Mouse (Mus musculus): ENCODE measurements around the gene Slc35f5. TPM values are rescaled to one million over a fixed set of nuclear protein-coding genes. Genes with fewer than 3 reads are reported as not detected.
A peak's percentile ranks its signal among the peaks of the same experiment; 100 is the strongest.
"Not testable (repeated sequence)": the region's sequence is repeated elsewhere in the genome, so short reads cannot be mapped to it uniquely, and the experiment has no call there.

The Slc35f5 gene
- polyA plus RNA-seq (2016; fragmentation: Nextera tagmentation; extraction: Ambion mirVana), result 34.3 and 36.4 TPM in 2 replicates

DNA sequence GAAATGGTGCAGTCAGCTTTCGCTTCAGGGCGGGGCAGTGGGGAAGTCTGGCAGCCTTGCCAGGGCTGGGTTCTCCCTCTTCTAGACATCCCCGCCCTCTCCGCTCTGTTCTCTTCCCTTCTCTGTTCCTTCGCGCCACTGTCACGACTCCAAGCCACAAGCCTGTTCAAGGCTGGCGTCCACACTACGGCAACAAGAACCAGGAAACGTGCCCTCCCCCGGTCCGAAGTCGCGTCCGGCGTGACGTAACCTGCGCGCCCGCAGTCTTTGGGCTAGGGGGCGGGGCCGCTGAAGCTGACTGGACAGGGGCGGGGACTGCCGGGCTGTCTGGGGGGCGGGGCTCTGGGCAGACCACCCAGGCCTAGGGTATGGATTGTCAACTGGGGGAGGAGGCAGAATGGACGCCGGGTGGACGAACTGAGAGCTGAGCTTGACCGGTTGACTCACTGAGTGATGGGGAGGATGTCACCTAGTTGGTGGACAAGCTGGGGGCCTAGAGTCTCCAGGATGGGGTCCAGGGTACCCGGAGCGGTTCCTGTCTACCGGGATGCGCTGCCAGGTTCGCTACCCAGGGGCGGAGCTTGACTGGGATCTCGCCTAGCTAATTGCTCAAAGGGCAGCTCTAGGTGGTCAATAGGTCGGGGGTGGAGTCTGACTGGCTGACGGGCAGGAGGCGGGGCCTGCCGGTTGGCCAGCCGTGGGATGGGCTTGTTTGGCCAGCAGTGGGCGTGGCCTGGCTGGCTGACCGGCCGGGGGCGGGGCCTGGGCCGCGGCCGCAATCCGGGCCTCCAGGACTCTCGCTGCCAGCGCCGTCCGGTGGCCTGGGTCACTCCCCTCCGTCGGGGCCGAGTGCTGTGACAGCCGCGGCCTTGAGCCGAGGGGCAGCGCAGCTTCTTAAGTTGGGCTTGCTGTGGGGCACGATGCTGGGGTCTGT, at the start of gene Slc35f5:
Slc35f5 (plus strand) TSS at position 337 of the 934 bp plus-strand sequence.
- Histone ChIP-seq H3K27me3 (no peaks in the 10 kb centered on the region), H3K36me3 (no peaks in the 10 kb centered on the region), H3K4me1 (peaks cover 7% of the 10 kb centered on the region), H3K9ac (peak within 1 kb of the TSS; percentile 90), H3K27ac (peak within 1 kb of the TSS; percentile 88), H3K4me3 (peak within 1 kb of the TSS; percentile 85), H3K9me3 (replicated peaks) (no peaks in the 10 kb centered on the region), H3K4me2 (replicated peaks) (peak within 1 kb of the TSS; percentile 77)
- under 1% methylated on average over 61 of the region's 61 CpGs for whole genome bisulfite sequencing
- peak; percentile 97 for ATAC-seq (ENCODE audit: low FRiP score)

DNA sequence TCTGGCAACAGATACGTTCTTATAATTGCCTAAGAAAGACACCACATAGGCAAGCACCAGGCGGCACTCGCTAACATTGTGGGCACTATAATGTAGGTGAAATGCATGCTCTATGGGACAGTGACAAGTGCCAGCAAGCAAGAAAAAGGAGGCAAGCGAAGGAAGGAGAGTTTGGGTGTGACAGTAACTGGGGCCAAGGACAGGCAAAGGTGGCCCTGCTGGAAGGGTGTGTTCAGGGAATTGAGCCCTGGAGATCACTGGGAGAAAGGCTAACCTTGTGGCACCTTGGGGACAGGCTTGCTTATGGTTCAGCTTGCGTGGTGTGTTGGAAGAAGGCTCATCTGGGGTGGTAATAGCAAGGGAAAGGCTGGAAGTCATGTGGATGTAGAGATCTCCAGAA, 45.7 kb upstream of the Slc35f5 start:
- H3K4me1 ChIP-seq, result no peaks in the 10 kb centered on the region
- no peak overlapping the region for H3K9ac ChIP-seq
- no peak overlapping the region for H3K27ac ChIP-seq
- H3K9me3 ChIP-seq (replicated peaks), result no peaks in the 10 kb centered on the region
- WGBS, result 85% methylated on average over 5 of the region's 5 CpGs
- ATAC-seq (ENCODE audit: low FRiP score), result no peak
- no peak overlapping the region for H3K4me3 ChIP-seq
- no peaks in the 10 kb centered on the region for H3K27me3 ChIP-seq
- no peak overlapping the region for H3K4me2 ChIP-seq (replicated peaks)
- H3K36me3 ChIP-seq, result no peaks in the 10 kb centered on the region

DNA sequence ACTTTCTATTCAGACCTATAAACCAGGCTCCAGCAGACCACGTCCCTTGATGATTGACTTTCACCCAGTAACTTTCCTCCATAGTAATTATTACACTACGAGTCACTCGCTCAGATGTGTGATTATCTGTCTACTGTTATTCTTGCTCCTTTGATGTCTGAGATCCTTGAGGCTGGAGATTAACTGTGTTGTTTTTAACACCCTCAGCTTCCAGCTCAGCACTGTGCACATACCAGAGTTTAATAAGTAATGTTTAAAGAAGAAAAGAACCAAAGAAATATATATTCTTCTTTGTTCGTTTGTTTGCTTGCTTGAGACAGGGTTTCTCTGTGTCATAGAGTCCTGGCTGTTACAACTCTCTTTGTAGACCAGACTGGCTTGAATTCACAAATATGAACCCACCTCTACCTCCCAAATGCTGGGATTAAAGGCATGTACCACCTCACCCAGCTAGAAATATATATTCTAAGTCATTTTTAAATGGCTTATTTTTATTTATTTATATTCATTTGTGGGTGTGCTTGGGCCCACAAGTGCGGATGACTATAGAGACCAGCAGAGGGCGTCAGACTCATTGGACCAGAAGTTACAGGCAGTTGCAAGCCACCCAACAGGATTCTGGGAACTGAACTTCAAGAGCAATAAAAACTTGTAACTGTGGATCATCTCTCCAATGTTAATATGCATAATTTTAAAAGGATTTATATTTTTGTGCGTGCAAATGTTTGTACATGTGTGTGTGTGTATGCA, 43.3 kb upstream of the Slc35f5 start:
- no peak overlapping the region for H3K4me3 ChIP-seq
- H3K36me3 ChIP-seq, result no peaks in the 10 kb centered on the region
- H3K4me2 ChIP-seq (replicated peaks), result no peak overlapping the region
- no peak for ATAC-seq (ENCODE audit: low FRiP score)
- no peak overlapping the region for H3K27ac ChIP-seq
- no peaks in the 10 kb centered on the region for H3K4me1 ChIP-seq
- no peak overlapping the region for H3K9ac ChIP-seq
- no peaks in the 10 kb centered on the region for H3K9me3 ChIP-seq (replicated peaks)
- WGBS, result 75% methylated on average over 7 of the region's 7 CpGs
- no peaks in the 10 kb centered on the region for H3K27me3 ChIP-seq

DNA sequence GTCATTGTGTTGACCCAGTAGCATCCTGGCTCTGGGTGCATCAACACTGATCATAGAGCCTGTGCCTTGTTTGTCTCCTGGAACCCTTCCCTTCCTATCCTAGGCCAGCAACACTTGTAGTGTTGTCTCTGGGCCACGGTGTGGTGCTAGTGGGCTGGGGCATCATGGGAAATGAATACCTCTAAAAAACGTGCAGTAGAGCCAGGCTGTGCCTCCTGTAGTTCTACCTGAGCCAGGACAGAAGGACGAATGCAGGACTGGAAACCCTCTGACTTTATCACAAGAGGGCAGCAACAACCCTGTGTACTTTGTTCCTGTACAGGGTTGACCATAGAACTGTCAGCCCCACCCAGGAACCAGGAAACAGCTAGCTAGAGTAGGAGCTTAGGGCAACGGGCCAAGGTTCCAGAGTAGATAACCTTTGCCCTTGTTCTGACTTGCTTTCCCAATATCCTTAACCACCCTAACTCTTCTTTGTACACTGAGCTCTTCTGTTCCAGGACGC, 41.2 kb upstream of the Slc35f5 start:
- ATAC-seq (ENCODE audit: low FRiP score), result no peak
- Histone ChIP-seq H3K36me3 (no peaks in the 10 kb centered on the region), H3K4me3 (no peak overlapping the region), H3K4me2 (replicated peaks) (no peak overlapping the region), H3K9me3 (replicated peaks) (no peaks in the 10 kb centered on the region), H3K27me3 (no peaks in the 10 kb centered on the region), H3K4me1 (no peaks in the 10 kb centered on the region), H3K27ac (no peak overlapping the region), H3K9ac (no peak overlapping the region)
- 66% methylated on average over 5 of the region's 5 CpGs for WGBS

DNA sequence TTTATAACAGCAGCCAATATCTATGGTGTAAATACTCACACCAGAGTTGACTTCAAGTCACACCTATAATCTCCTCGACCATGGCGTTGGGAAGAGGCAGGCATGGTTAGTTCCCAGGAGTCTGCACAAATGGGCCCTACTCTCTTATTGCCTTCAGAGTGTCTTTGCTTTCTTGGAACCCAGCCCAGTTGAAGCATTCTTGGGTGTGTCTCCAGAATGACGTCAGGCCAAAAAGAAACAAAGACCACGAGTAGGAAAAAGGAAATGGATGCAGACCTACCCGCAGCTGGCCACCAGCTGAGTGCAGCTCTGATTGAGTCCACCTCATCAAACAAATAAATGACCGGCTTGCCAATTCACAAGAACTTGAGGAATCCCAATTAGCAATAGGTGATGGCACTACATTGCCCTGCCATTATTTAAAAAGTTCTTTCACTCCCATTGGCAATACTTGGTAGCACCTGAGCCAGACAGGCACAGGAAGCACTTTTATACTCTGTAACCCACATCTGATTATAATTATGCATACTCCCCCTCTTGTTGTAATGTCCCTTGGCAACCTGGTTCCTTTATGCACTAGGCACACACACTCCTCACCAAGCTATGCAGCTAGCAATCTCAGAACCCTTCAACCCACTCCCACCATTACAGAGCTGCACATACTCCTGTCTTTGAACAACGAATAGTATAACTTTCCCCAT, 34.3 kb upstream of the Slc35f5 start:
- Histone ChIP-seq H3K4me2 (replicated peaks) (no peak overlapping the region), H3K9me3 (replicated peaks) (no peaks in the 10 kb centered on the region), H3K4me3 (no peak overlapping the region), H3K27ac (no peak overlapping the region), H3K9ac (no peak overlapping the region), H3K36me3 (no peaks in the 10 kb centered on the region), H3K27me3 (no peaks in the 10 kb centered on the region), H3K4me1 (no peaks in the 10 kb centered on the region)
- 80% methylated on average over 7 of the region's 7 CpGs for WGBS
- ATAC-seq (ENCODE audit: low FRiP score), result no peak

DNA sequence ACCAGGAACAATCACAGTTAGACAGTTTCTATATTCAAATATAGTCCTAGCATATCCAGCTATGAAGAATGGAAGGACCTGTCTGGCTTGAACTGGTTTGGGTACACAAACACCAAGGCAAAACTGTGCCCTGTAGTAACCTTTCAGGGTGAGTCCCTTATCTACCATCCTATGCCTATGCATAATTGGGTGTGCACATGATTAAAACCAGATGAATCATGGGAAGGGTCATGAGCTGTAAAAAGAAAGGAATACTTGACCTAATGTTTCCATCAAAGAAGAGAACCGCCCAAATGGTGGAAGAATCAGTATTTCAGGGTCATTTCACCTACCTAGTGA, 33.8 kb upstream of the Slc35f5 start:
- Histone ChIP-seq H3K27ac (no peak overlapping the region), H3K9ac (no peak overlapping the region), H3K4me1 (no peaks in the 10 kb centered on the region), H3K9me3 (replicated peaks) (no peaks in the 10 kb centered on the region), H3K4me2 (replicated peaks) (no peak overlapping the region), H3K36me3 (no peaks in the 10 kb centered on the region), H3K27me3 (no peaks in the 10 kb centered on the region), H3K4me3 (no peak overlapping the region)
- ATAC-seq (ENCODE audit: low FRiP score), result no peak
- 85% methylated on average over 1 of the region's 1 CpGs for WGBS

DNA sequence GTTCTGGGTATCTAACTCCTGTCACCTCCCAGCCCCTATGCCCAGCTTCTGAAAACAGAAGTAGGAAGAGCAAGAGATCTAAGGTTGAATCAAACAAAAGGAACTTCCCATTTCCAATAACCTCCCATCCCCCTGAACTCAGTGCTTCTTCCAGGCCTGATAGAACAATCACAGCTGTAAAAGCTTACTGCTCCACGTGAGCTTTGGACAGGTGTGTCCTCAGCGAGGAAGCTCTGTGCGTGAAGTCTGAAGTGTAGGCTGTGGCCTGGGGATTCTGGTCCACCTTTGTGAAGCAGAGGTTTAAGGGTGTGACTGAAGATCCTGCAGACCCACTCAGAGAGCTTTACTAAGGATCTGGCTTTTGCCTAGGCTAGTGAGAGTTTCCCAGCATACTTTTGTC, 33.0 kb upstream of the Slc35f5 start:
- H3K4me3 ChIP-seq, result no peak overlapping the region
- H3K9me3 ChIP-seq (replicated peaks), result no peaks in the 10 kb centered on the region
- no peak overlapping the region for H3K9ac ChIP-seq
- WGBS, result 88% methylated on average over 3 of the region's 3 CpGs
- ATAC-seq (ENCODE audit: low FRiP score), result no peak
- H3K4me1 ChIP-seq, result no peaks in the 10 kb centered on the region
- H3K36me3 ChIP-seq, result no peaks in the 10 kb centered on the region
- H3K4me2 ChIP-seq (replicated peaks), result no peak overlapping the region
- no peak overlapping the region for H3K27ac ChIP-seq
- no peaks in the 10 kb centered on the region for H3K27me3 ChIP-seq

DNA sequence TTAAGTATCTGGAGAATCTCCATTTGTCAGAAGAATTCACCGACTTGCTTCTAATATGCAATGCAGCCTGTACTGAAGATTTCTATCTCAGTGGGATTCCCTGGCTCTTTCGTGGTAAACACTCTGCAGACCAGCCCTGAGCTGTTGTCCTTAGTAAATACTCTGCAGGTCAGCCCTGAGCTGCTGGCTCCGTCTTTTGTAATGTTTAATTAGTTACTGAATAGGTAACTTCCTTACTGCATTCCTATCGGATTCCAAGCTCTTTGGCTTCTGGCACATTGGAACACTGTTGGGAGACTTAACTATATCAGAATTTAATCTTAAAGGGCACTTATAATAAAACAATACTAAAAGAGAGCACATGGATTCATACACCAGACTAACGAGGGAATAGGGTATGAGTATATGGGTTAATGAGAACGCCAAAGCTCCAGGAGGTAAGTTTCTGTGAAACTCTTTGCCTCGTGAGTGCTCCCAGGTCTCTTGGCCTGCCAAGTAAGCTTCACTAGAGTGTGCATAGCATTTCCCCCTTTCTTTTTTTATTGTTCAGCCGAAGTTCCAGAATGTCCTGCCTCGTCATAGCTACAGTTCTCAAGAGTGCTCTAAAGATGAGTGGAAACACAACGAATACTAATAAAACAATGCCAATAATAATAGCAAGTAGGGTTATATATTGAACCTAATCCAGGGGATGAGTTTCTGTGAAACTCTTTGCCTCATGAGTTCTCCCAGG, 27.0 kb upstream of the Slc35f5 start:
- not testable (repeated sequence) for H3K4me1 ChIP-seq; H3K4me3 ChIP-seq; H3K27ac ChIP-seq; ATAC-seq (ENCODE audit: low FRiP score); H3K9ac ChIP-seq; H3K36me3 ChIP-seq; H3K4me2 ChIP-seq (replicated peaks); H3K9me3 ChIP-seq (replicated peaks); H3K27me3 ChIP-seq
- 73% methylated on average over 10 of the region's 10 CpGs for WGBS

DNA sequence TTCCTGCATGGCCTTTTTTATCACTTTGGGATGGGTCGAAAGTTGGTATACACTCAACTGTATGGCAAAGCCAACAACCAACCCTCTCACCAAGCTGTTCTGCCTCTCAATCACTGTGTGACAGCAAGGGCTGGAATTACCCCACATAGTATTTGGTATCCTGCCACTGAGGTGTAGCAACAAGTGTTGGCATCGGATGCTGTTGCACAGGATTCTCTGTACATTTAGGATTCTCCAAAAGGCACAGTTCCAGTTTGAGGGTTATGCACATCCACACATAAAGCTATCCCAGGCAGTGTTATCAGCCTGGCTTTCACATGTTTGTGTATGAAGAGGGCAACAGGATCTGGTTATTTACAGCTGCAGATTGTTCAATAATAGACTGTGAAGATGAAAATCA, 23.3 kb upstream of the Slc35f5 start:
- Histone ChIP-seq H3K9ac (no peak overlapping the region), H3K4me1 (no peaks in the 10 kb centered on the region), H3K27me3 (no peaks in the 10 kb centered on the region), H3K9me3 (replicated peaks) (no peaks in the 10 kb centered on the region), H3K4me2 (replicated peaks) (no peak overlapping the region), H3K4me3 (no peak overlapping the region), H3K36me3 (no peaks in the 10 kb centered on the region), H3K27ac (no peak overlapping the region)
- ATAC-seq (ENCODE audit: low FRiP score), result no peak
- 90% methylated on average over 2 of the region's 2 CpGs for WGBS

DNA sequence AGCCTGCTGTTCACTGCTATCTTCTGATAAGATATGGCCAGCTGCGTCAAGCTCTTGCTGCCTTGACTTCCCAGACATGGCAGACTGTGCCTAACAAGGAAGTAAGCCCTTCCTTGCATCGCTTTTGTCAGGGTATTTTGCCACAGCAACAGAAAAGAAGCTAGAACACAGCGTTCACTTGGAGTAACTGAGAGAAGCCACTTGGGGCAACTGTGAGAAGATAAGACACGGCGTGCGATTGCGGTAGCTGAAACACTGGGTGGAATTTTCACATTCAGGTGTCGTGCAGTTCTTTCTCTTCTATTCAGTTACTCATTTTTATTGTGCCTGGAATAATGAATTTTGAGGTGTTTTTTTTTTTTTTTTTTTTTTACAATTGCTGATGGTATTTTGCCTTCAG, 22.6 kb upstream of the Slc35f5 start:
- ATAC-seq (ENCODE audit: low FRiP score), result no peak
- no peaks in the 10 kb centered on the region for H3K36me3 ChIP-seq
- H3K4me1 ChIP-seq, result no peaks in the 10 kb centered on the region
- H3K27me3 ChIP-seq, result no peaks in the 10 kb centered on the region
- no peak overlapping the region for H3K4me3 ChIP-seq
- no peak overlapping the region for H3K4me2 ChIP-seq (replicated peaks)
- no peak overlapping the region for H3K9ac ChIP-seq
- H3K9me3 ChIP-seq (replicated peaks), result no peaks in the 10 kb centered on the region
- WGBS, result 86% methylated on average over 8 of the region's 8 CpGs
- H3K27ac ChIP-seq, result no peak overlapping the region

DNA sequence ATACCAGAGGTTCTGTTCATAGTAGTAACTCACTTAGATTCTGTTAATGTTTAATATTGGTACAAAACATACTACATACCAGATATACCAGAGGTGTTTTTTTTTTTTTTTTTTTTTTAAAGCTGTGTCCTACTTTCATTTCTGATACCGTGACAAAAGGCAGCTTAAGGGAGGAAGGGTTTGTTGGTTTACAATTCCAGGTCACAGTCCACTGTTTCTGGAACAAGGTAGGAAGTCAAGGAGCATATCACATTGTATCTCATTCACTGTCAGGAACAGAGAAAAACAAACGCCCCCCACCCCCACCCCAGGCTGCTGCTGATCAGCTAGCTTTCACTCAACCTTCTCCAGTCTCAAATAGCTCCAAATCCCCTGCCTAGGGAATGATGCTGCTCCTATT, 21.1 kb upstream of the Slc35f5 start:
- no peak overlapping the region for H3K27ac ChIP-seq
- WGBS, result 66% methylated on average over 2 of the region's 2 CpGs

More for the DNA sequence above, 21.1 kb upstream of the Slc35f5 start:
- Histone ChIP-seq H3K9me3 (replicated peaks) (no peaks in the 10 kb centered on the region), H3K4me2 (replicated peaks) (no peak overlapping the region), H3K27me3 (no peaks in the 10 kb centered on the region), H3K9ac (no peak overlapping the region), H3K4me1 (no peaks in the 10 kb centered on the region), H3K4me3 (no peak overlapping the region), H3K36me3 (no peaks in the 10 kb centered on the region)
- no peak for ATAC-seq (ENCODE audit: low FRiP score)
